Mouse (Mus musculus) CH12.LX (cell line): Measurements from ENCODE around the gene Htra1.

Source experiments
- ELF1 ChIP-seq: IDR thresholded peaks from 2 replicates; pipeline ENCODE4 v1.6.1; 2014; ENCODE audit warnings: low read depth, mild to moderate bottlenecking, inconsistent platforms, low read length, improper control_type of control experiment
- EP300 ChIP-seq: IDR thresholded peaks from 2 replicates; pipeline ENCODE4 v1.6.1; 2011; ENCODE audit warnings: low read length, improper control_type of control experiment
- MAX ChIP-seq: IDR thresholded peaks from 2 replicates; pipeline ENCODE4 v1.6.1; 2011; ENCODE audit warnings: low read length, improper control_type of control experiment
- PAX5 ChIP-seq: IDR thresholded peaks from 2 replicates; pipeline ENCODE4 v1.6.1; 2012; ENCODE audit warnings: low read length, inconsistent platforms, mixed read lengths
- POLR2A ChIP-seq: IDR thresholded peaks from 2 replicates; pipeline ENCODE4 v1.6.1; 2011; ENCODE audit warnings: low read depth, mild to moderate bottlenecking, improper control_type of control experiment, low read length

GRCm38 (mm10) chr7:130954177-130954601 is 18.3 kb downstream of the Htra1 start:
- TF ChIP-seq EP300 (no peak), MAX (no peak), PAX5 (no peak), POLR2A (no peak), ELF1 (no peak)
